Comparison of ENCODE assay signal across 17 mouse cellular contexts in the genomic region with DNA sequence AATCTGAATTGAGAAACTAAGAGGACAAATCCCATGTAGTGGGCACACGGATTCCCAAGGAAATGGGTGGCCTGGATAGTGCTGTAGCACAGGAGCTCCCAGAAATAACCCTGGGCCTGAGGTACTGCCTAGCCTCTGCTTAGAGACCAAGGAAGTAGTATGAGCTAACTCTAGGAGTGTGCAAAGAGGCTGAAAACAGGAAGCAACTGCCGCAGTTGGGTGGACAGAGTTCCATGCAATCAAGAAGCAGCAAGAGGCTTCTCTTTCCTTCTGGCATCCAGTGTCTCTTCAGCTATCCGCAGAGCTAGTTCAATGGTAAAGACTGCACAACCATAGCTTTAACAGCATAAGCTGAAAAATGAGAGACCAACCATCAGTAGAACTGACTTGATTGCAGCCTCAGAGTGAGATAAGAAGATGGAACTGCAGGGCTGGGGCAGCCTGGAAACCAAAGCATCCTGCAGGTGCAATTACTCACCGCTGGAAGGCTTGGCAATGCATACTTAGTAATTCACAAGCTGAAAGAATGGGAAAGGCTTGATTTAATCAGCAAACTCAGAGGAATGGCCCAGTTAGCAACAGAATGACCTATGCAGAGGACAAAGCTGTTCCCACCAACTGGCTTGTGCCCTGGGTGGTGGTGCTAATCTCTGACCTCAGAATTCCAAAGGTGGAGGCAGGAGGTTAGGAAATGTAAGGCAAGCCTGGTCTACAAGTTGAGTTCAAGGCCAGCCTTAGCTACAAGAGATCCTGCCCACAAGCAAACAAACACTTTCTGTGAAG. TPM values are rescaled to one million over a fixed set of nuclear protein-coding genes. Genes with fewer than 3 reads are reported as not detected.
DNase-seq lines count a peak whose midpoint lies in the region; ATAC-seq lines count a peak whose summit lies in the region.
"Had no signal": no experiment of that assay in that cellular context is flagged by ENCODE, and none has a peak within 500 bp of the region (broad histone marks: within the 10 kb centered on the region; RNA-seq: fewer than 3 reads in every experiment).

No protein-coding gene starts in this region.

- no peak overlapping the region for H3K4me3 ChIP-seq in macrophage (ENCODE audit: inconsistent target)
- H3K4me3 ChIP-seq in forebrain, embryonic 12.5 days (replicated peaks), result no peak overlapping the region
- H3K4me3 ChIP-seq in intestine, embryonic 15.5 days (replicated peaks), result no peak overlapping the region
- H3K4me3 ChIP-seq: limb, embryonic 13.5 days; midbrain, embryonic 10.5 days; myocyte had no signal

- no peak overlapping the region for H3K9ac ChIP-seq in forebrain, embryonic 12.5 days
- H3K9ac ChIP-seq in intestine, embryonic 15.5 days, result no peak overlapping the region
- H3K9ac ChIP-seq: forebrain, postnatal 0 days; limb, embryonic 13.5 days; lung, embryonic 14.5 days had no signal

- DNase-seq in spleen, postnatal 36 days (ENCODE audit: low spot score in 2 of 2), result peak; percentile 30 to 40
- no peak for DNase-seq in spleen, adult 12 weeks (ENCODE audit: low spot score)
- DNase-seq in R1 (ENCODE audit: low read depth, low spot score), result peak; percentile 63
- DNase-seq in heart, postnatal 4 days, result no peak
- DNase-seq: adrenal gland, adult 8-10 months; cerebellum, adult 9-11 months; forebrain, postnatal 0 days; kidney, adult 9 months; lung, embryonic 14.5 days had no signal

- H3K27ac ChIP-seq in macrophage, result peak overlapping the region; percentile 30
- H3K27ac ChIP-seq in forebrain, embryonic 12.5 days, result no peak overlapping the region
- H3K27ac ChIP-seq in intestine, embryonic 15.5 days, result no peak overlapping the region
- H3K27ac ChIP-seq: limb, embryonic 13.5 days; midbrain, embryonic 10.5 days had no signal

- H3K79me2 ChIP-seq in macrophage (ENCODE audit: inconsistent target), result no peaks in the 10 kb centered on the region

- peaks cover 10% of the 10 kb centered on the region; the same call in 1 of the 2 replicates for H3K9me3 ChIP-seq in forebrain, embryonic 12.5 days
- H3K9me3 ChIP-seq in intestine, embryonic 15.5 days, result no peaks in the 10 kb centered on the region
- H3K9me3 ChIP-seq: limb, embryonic 13.5 days had no signal

- no peaks in the 10 kb centered on the region for H3K27me3 ChIP-seq in forebrain, embryonic 12.5 days
- H3K27me3 ChIP-seq in intestine, embryonic 15.5 days (replicated peaks), result no peaks in the 10 kb centered on the region
- H3K27me3 ChIP-seq: CH12.LX; limb, embryonic 13.5 days had no signal

- no peak overlapping the region for H3K4me2 ChIP-seq in forebrain, embryonic 12.5 days
- no peak overlapping the region for H3K4me2 ChIP-seq in intestine, embryonic 15.5 days (replicated peaks)
- H3K4me2 ChIP-seq: limb, embryonic 13.5 days; lung, embryonic 14.5 days had no signal

- 46% methylated on average over 4 of the region's 4 CpGs for WGBS in macrophage (ENCODE audit: missing documents)
- 89% methylated on average over 4 of the region's 4 CpGs for WGBS in forebrain, embryonic 12.5 days
- 70% methylated on average over 4 of the region's 4 CpGs for WGBS in intestine, embryonic 15.5 days

- H3K4me1 ChIP-seq in forebrain, embryonic 12.5 days, result peaks cover 3% of the 10 kb centered on the region; the same call in 1 of the 2 replicates
- no peaks in the 10 kb centered on the region for H3K4me1 ChIP-seq in intestine, embryonic 15.5 days (replicated peaks)
- H3K4me1 ChIP-seq: limb, embryonic 13.5 days; midbrain, embryonic 10.5 days had no signal

- no peak for ATAC-seq in forebrain, embryonic 12.5 days (ENCODE audit: low FRiP score)
- ATAC-seq in intestine, embryonic 15.5 days, result no peak
- ATAC-seq: forebrain, postnatal 0 days; hindbrain, embryonic 16.5 days had no signal

- H3K36me3 ChIP-seq in macrophage (ENCODE audit: inconsistent target), result no peaks in the 10 kb centered on the region
- H3K36me3 ChIP-seq in forebrain, embryonic 12.5 days (replicated peaks), result no peaks in the 10 kb centered on the region
- no peaks in the 10 kb centered on the region for H3K36me3 ChIP-seq in intestine, embryonic 15.5 days
- H3K36me3 ChIP-seq: limb, embryonic 13.5 days; midbrain, embryonic 10.5 days had no signal

RNA-seq across cellular contexts. Expression of gene Pum2, which starts 6.3 kb away (rescaled TPM):
- total RNA-seq in macrophage (2018; cell fraction: chromatin; rRNA removed), result 100 to 1,000 TPM; 102 to 213 (median 156) TPM
- 100 to 1,000 TPM in 3 of 26 experiments, 10 to 100 TPM in 23; 78.7 to 145 (median 89.1) TPM for total RNA-seq in macrophage (2018; cell fraction: cytosol; rRNA removed)
- total RNA-seq in macrophage (2018; cell fraction: nucleus; rRNA removed), result 100 to 1,000 TPM in 23 of 26 experiments, 10 to 100 TPM in 3; 91.6 to 221 (median 127) TPM
- 61.0 to 80.1 TPM (median 72.2 TPM) in 3 replicates for polyA plus RNA-seq in macrophage (2018)
- 94.6 and 97.9 TPM in 2 replicates for polyA plus RNA-seq in forebrain, embryonic 12.5 days (2016; fragmentation: Nextera tagmentation; extraction: Ambion mirVana)
- polyA plus RNA-seq in intestine, embryonic 15.5 days (2015; fragmentation: Nextera tagmentation; extraction: Ambion mirVana), result 37.7 and 43.5 TPM in 2 replicates
- total RNA-seq in heart, postnatal 4 days (2021), result 100 to 1,000 TPM; 156 to 159 TPM

Comparison
In these comparisons a context has a peak if more than half of its experiments do, and no peak if none do; other contexts are left out.
1. DNase-seq: peak in spleen, postnatal 36 days (2 of 2) and R1 (single experiment); none in spleen, adult 12 weeks (single experiment) and heart, postnatal 4 days (single experiment).